Mouse (Mus musculus) stomach, postnatal 0 days (tissue): ENCODE results near the gene Nfasc. TPM values are rescaled to one million over a fixed set of nuclear protein-coding genes. Genes with fewer than 3 reads are reported as not detected.
A peak's percentile ranks its signal among the peaks of the same experiment; 100 is the strongest.

Source experiments
- ATAC-seq: fragments of 200-750 bp; cut with Nextera tagmentation; 2 replicates; pipeline ENCODE4 v1.8.0; 2017; ENCODE audit not compliant: low FRiP score, low TSS enrichment
- DNase-seq: peaks from one replicate; pipeline ENCODE4 v3.0.0-alpha.2; 2016; ENCODE audit warnings: low spot score
- H3K27ac ChIP-seq: fragments of 300-500 bp; sonication (generic); replicated peaks from 2 replicates; pipeline ENCODE4 v1.5.1; 2014; ENCODE audit warnings: mild to moderate bottlenecking, control low read depth
- H3K27me3 ChIP-seq: fragments of 300-500 bp; sonication (generic); 2 replicates; pipeline ENCODE4 v1.6.1; 2014; ENCODE audit warnings: low read length; ENCODE audit not compliant: control insufficient read depth, insufficient read depth
- H3K36me3 ChIP-seq: fragments of 300-500 bp; sonication (generic); 2 replicates; pipeline ENCODE4 v1.6.1; 2014; ENCODE audit warnings: low read length, mixed read lengths; ENCODE audit not compliant: control insufficient read depth, insufficient read depth
- H3K4me1 ChIP-seq: fragments of 300-500 bp; sonication (generic); replicated peaks from 2 replicates; pipeline ENCODE4 v1.6.1; 2014; ENCODE audit warnings: antibody characterized with exemption; ENCODE audit not compliant: control insufficient read depth, insufficient read depth
- H3K4me2 ChIP-seq: fragments of 300-500 bp; sonication (generic); replicated peaks from 2 replicates; pipeline ENCODE4 v1.6.1; 2014; ENCODE audit warnings: low read depth, mild to moderate bottlenecking, control low read depth, moderate library complexity
- H3K4me3 ChIP-seq: fragments of 300-500 bp; sonication (generic); 2 replicates; pipeline ENCODE4 v1.5.1; 2014; ENCODE audit warnings: low read depth, low read length, control low read depth
- H3K9ac ChIP-seq: fragments of 300-500 bp; sonication (generic); 2 replicates; pipeline ENCODE4 v1.6.1; 2014; ENCODE audit warnings: mild to moderate bottlenecking, low read length, control low read depth, mixed read lengths
- H3K9me3 ChIP-seq: fragments of 300-500 bp; sonication (generic); 2 replicates; pipeline ENCODE4 v1.6.1; 2016; ENCODE audit warnings: low read length; ENCODE audit not compliant: control insufficient read depth
- CTCF ChIP-seq: IDR thresholded peaks from 2 replicates; pipeline ENCODE4 v1.5.1; 2016; ENCODE audit warnings: antibody characterized with exemption, low read depth, mild to moderate bottlenecking, moderate library complexity
- EP300 ChIP-seq: optimal IDR thresholded peaks from 2 replicates; pipeline ENCODE3; 2016; ENCODE audit warnings: antibody characterized with exemption
- WGBS: fragments of 180-500 bp; shearing (Covaris S2); extraction: QIAGEN DNeasy Blood & Tissue Kit; methylation state at CpG from one replicate; pipeline ENCODE4 v1.1.7; 2014; 5-methylcytosine and 5-hydroxymethylcytosine counted together
- polyA plus RNA-seq: library from polyadenylated mRNA; unstranded; fragments of >200 nt; fragmentation: Nextera tagmentation; extraction: Ambion mirVana; gene quantifications from 2 replicates; pipeline ENCODE4 v1.2.1, GENCODE M21; 2015

The Nfasc gene
- polyA plus RNA-seq, 1 experiment from 2014 or later = 0.74 TPM

DNA sequence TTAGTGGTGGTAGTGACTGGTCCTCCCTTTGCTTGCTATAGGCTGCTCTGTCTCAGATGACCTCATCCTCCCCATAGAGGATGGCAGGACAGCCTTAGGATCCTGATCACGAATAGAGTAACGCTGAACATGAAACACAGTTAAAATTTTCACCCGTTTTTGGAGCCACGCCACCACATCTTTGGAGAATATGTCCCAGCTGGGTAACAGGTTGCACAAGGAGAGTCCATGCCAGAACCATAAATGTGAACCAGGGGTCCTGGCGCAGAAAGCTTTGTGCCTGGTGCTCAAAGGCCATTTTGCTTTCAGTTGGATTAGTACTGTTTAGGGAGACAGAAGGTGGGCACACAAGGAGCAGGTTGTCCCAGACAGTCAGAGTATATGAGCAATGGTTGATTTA lies 143.6 kb downstream of the Nfasc start:
- no peak for TF ChIP-seq CTCF
- no peak for TF ChIP-seq EP300
- Histone ChIP-seq H3K9me3 (no peaks in the 10 kb centered on the region), H3K4me1 (no peaks in the 10 kb centered on the region), H3K4me3 (no peak overlapping the region), H3K9ac (no peak overlapping the region), H3K36me3 (no peaks in the 10 kb centered on the region), H3K27me3 (no peaks in the 10 kb centered on the region), H3K4me2 (no peak overlapping the region), H3K27ac (no peak overlapping the region)
- ATAC-seq (no peak), DNase-seq (no peak)
- 92% methylated on average over 5 of the region's 5 CpGs for WGBS

DNA sequence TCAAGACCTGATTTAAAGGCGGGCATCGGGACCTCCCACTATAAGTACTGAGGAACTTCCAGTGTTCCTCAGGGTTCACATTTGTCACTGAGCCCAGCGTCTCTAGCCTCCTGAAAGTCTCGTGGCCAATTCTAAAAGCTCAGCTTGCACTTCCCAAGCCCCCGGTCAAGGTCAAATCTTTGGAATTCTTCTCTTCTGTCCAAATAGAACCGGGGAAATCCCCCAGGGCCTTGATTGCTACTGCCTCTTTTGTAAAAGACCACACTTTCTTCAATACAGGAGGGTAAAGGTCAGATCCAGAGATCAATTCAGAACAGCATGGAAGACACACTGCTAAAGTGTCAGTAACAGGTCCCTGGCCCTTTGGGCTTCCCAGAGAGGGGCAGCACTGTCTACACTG lies 145.9 kb downstream of the Nfasc start:
- H3K36me3 ChIP-seq = no peaks in the 10 kb centered on the region
- no peak for TF ChIP-seq CTCF
- TF ChIP-seq EP300 = no peak
- no peaks in the 10 kb centered on the region for H3K4me1 ChIP-seq
- no peak overlapping the region for H3K9ac ChIP-seq
- H3K4me3 ChIP-seq = no peak overlapping the region
- no peak overlapping the region for H3K4me2 ChIP-seq
- no peaks in the 10 kb centered on the region for H3K27me3 ChIP-seq
- no peak for DNase-seq
- no peak for ATAC-seq
- no peak overlapping the region for H3K27ac ChIP-seq
- WGBS = 42% methylated on average over 6 of the region's 6 CpGs
- H3K9me3 ChIP-seq = no peaks in the 10 kb centered on the region

DNA sequence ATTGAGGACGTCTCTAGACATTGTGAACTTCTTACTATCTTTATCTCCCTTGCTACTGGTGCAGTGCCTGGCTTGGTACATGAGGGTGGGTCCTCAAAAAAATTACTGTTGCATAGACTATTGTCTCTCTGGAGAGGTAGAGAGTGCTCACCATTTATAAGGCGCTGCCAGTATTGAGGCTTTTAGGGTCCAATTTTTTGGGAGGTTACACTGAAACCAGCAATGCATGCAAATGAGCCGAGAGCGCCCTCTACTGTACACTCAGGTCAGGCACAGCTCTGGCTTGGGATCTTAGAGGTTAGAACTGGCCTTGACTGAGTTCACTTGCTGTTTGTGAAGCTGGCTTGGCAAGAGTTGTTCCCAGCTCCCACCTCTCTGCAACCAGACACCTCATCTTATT lies 147.0 kb downstream of the Nfasc start:
- Histone ChIP-seq H3K27ac (no peak overlapping the region), H3K4me3 (no peak overlapping the region), H3K4me2 (no peak overlapping the region), H3K27me3 (no peaks in the 10 kb centered on the region), H3K9ac (no peak overlapping the region), H3K36me3 (no peaks in the 10 kb centered on the region), H3K4me1 (no peaks in the 10 kb centered on the region), H3K9me3 (no peaks in the 10 kb centered on the region)
- no peak for TF ChIP-seq EP300
- peak; percentile 96 for TF ChIP-seq CTCF
- 15% methylated on average over 4 of the region's 4 CpGs for WGBS
- DNase-seq = peak; percentile 71
- ATAC-seq = peak; percentile 57; the same call in 1 of the 2 replicates

GRCm38 (mm10) chr1:132592145-132592544 lies 149.5 kb downstream of the Nfasc start:
- H3K9me3 ChIP-seq = no peaks in the 10 kb centered on the region
- no peaks in the 10 kb centered on the region for H3K4me1 ChIP-seq
- ATAC-seq (no peak), DNase-seq (no peak)
- TF ChIP-seq CTCF (no peak), EP300 (no peak)
- no peak overlapping the region for H3K27ac ChIP-seq
- no peak overlapping the region for H3K4me3 ChIP-seq
- H3K36me3 ChIP-seq = no peaks in the 10 kb centered on the region
- WGBS = 77% methylated on average over 5 of the region's 5 CpGs
- no peak overlapping the region for H3K9ac ChIP-seq
- H3K27me3 ChIP-seq = no peaks in the 10 kb centered on the region
- no peak overlapping the region for H3K4me2 ChIP-seq

- 83% methylated on average over 11 of the region's 11 CpGs for WGBS
- DNase-seq (no peak), ATAC-seq (no peak)
- Histone ChIP-seq H3K4me3 (no peak overlapping the region), H3K27me3 (no peaks in the 10 kb centered on the region), H3K9ac (no peak overlapping the region), H3K27ac (no peak overlapping the region), H3K4me1 (0 out of 2 replicates have a peak, but pooled peaks cover 4% of the 10 kb centered on the region), H3K9me3 (no peaks in the 10 kb centered on the region), H3K36me3 (no peaks in the 10 kb centered on the region), H3K4me2 (no peak overlapping the region)
- no peak for TF ChIP-seq CTCF
- TF ChIP-seq EP300 = no peak
Measured at GRCm38 (mm10) chr1:132591399-132591930, 150.1 kb downstream of the Nfasc start.

DNA sequence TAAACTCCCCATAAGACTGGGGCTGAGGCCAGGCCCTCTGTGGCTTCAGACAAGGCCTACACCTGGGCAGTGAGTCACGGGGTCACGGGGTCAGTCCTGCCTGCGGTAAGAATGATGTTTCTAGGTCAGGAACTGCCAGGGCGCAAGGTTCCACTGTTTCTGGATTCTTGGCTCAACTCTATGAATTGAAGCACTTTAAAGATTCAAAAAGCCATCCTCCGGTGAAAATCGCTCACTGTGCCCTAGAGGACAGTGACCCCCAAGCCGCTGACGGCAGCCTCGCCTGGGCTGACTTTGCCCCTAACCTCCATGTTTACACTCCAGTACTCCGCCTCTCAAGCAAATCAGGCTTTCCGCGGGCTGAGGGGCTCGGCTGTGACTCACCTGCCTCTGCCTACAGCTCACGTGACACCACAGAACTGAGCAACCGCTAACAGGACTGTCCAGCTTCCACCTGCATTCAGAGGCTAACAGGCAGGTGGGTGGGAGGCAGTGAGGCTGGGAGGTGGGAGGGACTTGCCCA lies 154.9 kb downstream of the Nfasc start:
- no peaks in the 10 kb centered on the region for H3K36me3 ChIP-seq
- H3K9ac ChIP-seq = no peak overlapping the region
- 0 out of 2 replicates have a peak, but pooled peaks cover 4% of the 10 kb centered on the region for H3K4me1 ChIP-seq
- no peaks in the 10 kb centered on the region for H3K9me3 ChIP-seq
- no peaks in the 10 kb centered on the region for H3K27me3 ChIP-seq
- H3K27ac ChIP-seq = no peak overlapping the region
- 22% methylated on average over 15 of the region's 15 CpGs for WGBS
- ATAC-seq (peak; percentile 89), DNase-seq (peak; percentile 75)
- TF ChIP-seq EP300 (no peak), CTCF (no peak)
- no peak overlapping the region for H3K4me3 ChIP-seq
- H3K4me2 ChIP-seq = peak overlapping the region; percentile 25
